Mouse (Mus musculus) liver, embryonic 16.5 days (tissue): ENCODE data around the gene Litaf. TPM values are rescaled to one million over a fixed set of nuclear protein-coding genes. Genes with fewer than 3 reads are reported as not detected.
"Not testable (repeated sequence)": the region's sequence is repeated elsewhere in the genome, so short reads cannot be mapped to it uniquely, and the experiment has no call there.

Source experiments
- ATAC-seq: fragments of 200-750 bp; cut with Nextera tagmentation; 2 replicates; pipeline ENCODE4 v1.8.0; 2017; ENCODE audit warnings: low read depth, mild to moderate bottlenecking, moderate number of reproducible peaks, moderate library complexity
- H3K27ac ChIP-seq: fragments of 300-500 bp; sonication (generic); 2 replicates; pipeline ENCODE4 v1.5.1; 2014; ENCODE audit warnings: mild to moderate bottlenecking, low read length
- H3K27me3 ChIP-seq: fragments of 300-500 bp; sonication (generic); 2 replicates; pipeline ENCODE4 v1.6.1; 2014; ENCODE audit warnings: low read depth, low read length, mixed read lengths; ENCODE audit not compliant: control insufficient read depth, insufficient read depth
- H3K36me3 ChIP-seq: fragments of 300-500 bp; sonication (generic); 2 replicates; pipeline ENCODE4 v1.6.1; 2014; ENCODE audit warnings: mild to moderate bottlenecking; ENCODE audit not compliant: control insufficient read depth, insufficient read depth
- H3K4me1 ChIP-seq: fragments of 300-500 bp; sonication (generic); 2 replicates; pipeline ENCODE4 v1.6.1; 2014; ENCODE audit warnings: low read depth, low read length, mixed read lengths; ENCODE audit not compliant: control insufficient read depth
- H3K4me2 ChIP-seq: fragments of 300-500 bp; sonication (generic); 2 replicates; pipeline ENCODE4 v1.6.1; 2014; ENCODE audit warnings: low read depth, low read length, mixed read lengths
- H3K4me3 ChIP-seq: fragments of 300-500 bp; sonication (generic); 2 replicates; pipeline ENCODE4 v1.5.1; 2014; ENCODE audit warnings: low read depth, mild to moderate bottlenecking, low read length
- H3K9ac ChIP-seq: fragments of 300-500 bp; sonication (generic); 2 replicates; pipeline ENCODE4 v1.6.1; 2014; ENCODE audit warnings: low read depth, low read length
- H3K9me3 ChIP-seq: fragments of 300-500 bp; sonication (generic); replicated peaks from 2 replicates; pipeline ENCODE4 v1.6.1; 2016; ENCODE audit warnings: low read length; ENCODE audit not compliant: control insufficient read depth
- WGBS: fragments of 180-500 bp; shearing (Covaris S2); extraction: QIAGEN DNeasy Blood & Tissue Kit; methylation state at CpG from one replicate; pipeline ENCODE4 v1.1.7; 2014; ENCODE audit not compliant: insufficient replicate concordance; 5-methylcytosine and 5-hydroxymethylcytosine counted together
- polyA plus RNA-seq: library from polyadenylated mRNA; unstranded; fragments of >200 nt; fragmentation: Nextera tagmentation; extraction: Ambion mirVana; gene quantifications from 2 replicates; pipeline ENCODE4 v1.2.1, GENCODE M21; 2015

The Litaf gene
- polyA plus RNA-seq, 1 experiment from 2014 or later: 52.9 TPM

GRCm38 (mm10) chr16:11021403-11022112 lies 44.4 kb downstream of the Litaf start:
- 67% methylated on average over 3 of the region's 3 CpGs for WGBS
- H3K4me2 ChIP-seq: no peak overlapping the region
- no peaks in the 10 kb centered on the region; the same call in 1 of the 2 replicates for H3K4me1 ChIP-seq
- H3K27ac ChIP-seq: no peak overlapping the region
- no peak overlapping the region for H3K9ac ChIP-seq
- no peaks in the 10 kb centered on the region for H3K9me3 ChIP-seq
- ATAC-seq: no peak
- H3K36me3 ChIP-seq: no peaks in the 10 kb centered on the region
- no peaks in the 10 kb centered on the region for H3K27me3 ChIP-seq
- no peak overlapping the region for H3K4me3 ChIP-seq

GRCm38 (mm10) chr16:11017807-11018595 lies 48.0 kb downstream of the Litaf start:
- Histone ChIP-seq H3K36me3 (no peaks in the 10 kb centered on the region), H3K27me3 (no peaks in the 10 kb centered on the region), H3K4me2 (no peak overlapping the region), H3K27ac (no peak overlapping the region), H3K4me3 (no peak overlapping the region), H3K4me1 (no peaks in the 10 kb centered on the region; the same call in 1 of the 2 replicates), H3K9me3 (no peaks in the 10 kb centered on the region), H3K9ac (no peak overlapping the region)
- peak; percentile 37; the same call in 1 of the 2 replicates for ATAC-seq
- 40% methylated on average over 11 of the region's 11 CpGs for WGBS

- H3K4me1 ChIP-seq: peaks cover 5% of the 10 kb centered on the region
- no peaks in the 10 kb centered on the region for H3K9me3 ChIP-seq
- no peaks in the 10 kb centered on the region for H3K36me3 ChIP-seq
- no peak overlapping the region for H3K4me2 ChIP-seq
- no peak overlapping the region for H3K4me3 ChIP-seq
- WGBS: 40% methylated on average over 4 of the region's 4 CpGs
- H3K9ac ChIP-seq: no peak overlapping the region
- no peak for ATAC-seq
- H3K27me3 ChIP-seq: no peaks in the 10 kb centered on the region
- H3K27ac ChIP-seq: no peak overlapping the region
These were observed 49.6 kb downstream of the Litaf start for GRCm38 (mm10) chr16:11016353-11016752.

DNA sequence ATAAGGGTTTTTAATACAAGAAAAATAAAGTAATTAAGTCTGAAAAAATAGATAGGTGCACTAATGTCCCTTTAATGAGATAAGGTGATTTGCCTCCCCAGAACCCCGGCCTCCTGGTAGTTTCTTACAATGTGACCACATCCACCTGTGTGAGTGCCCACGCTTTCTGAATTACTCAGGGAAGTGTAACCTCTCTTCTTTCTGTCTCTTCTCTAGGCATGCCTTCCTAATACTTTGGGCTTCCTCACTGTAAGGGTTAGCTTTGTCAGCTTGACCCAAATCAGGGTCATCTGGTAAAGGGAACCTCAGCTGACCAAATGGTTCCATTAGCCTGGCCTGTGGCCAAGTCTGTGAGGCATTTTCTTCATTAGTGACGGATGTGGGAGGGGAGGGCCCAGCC lies 51.5 kb downstream of the Litaf start:
- H3K27me3 ChIP-seq: no peaks in the 10 kb centered on the region
- H3K4me2 ChIP-seq: no peak overlapping the region
- H3K36me3 ChIP-seq: no peaks in the 10 kb centered on the region
- no peak overlapping the region for H3K27ac ChIP-seq
- WGBS: 61% methylated on average over 3 of the region's 3 CpGs
- H3K4me1 ChIP-seq: peaks cover 5% of the 10 kb centered on the region
- ATAC-seq: no peak
- H3K4me3 ChIP-seq: no peak overlapping the region
- no peaks in the 10 kb centered on the region for H3K9me3 ChIP-seq
- H3K9ac ChIP-seq: no peak overlapping the region

DNA sequence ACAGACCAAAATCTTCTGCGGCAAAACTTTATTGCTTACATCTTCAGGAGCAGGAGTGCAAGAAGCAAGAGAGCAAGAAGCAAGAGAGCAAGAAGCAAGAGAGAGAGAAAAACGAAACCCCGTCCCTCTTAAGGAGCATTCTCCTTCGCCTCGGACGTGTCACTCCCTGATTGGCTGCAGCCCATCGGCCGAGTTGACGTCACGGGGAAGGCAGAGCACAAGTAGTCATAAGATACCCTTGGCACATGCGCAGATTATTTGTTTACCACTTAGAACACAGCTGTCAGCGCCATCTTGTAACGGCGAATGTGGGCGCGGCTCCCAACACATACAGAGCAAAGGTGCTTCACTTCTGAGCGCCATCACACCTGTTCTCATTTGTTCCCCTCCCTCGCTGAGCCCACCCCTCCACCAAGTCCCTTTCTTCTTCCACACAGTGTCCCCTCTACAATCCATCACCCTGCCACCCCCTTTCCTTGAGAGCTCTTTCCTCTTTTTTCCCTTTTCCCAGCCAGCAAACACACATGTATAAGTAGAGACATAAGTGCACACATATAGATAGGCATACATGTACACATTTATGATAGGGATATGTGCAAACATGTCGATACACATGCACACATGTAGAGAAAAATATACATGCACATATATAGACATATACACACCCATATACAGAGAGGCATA lies 52.4 kb downstream of the Litaf start:
- not testable (repeated sequence) for H3K27me3 ChIP-seq, H3K36me3 ChIP-seq, H3K27ac ChIP-seq, H3K4me3 ChIP-seq, H3K4me1 ChIP-seq, H3K9me3 ChIP-seq, H3K9ac ChIP-seq, ATAC-seq, H3K4me2 ChIP-seq
- 74% methylated on average over 11 of the region's 19 CpGs for WGBS

DNA sequence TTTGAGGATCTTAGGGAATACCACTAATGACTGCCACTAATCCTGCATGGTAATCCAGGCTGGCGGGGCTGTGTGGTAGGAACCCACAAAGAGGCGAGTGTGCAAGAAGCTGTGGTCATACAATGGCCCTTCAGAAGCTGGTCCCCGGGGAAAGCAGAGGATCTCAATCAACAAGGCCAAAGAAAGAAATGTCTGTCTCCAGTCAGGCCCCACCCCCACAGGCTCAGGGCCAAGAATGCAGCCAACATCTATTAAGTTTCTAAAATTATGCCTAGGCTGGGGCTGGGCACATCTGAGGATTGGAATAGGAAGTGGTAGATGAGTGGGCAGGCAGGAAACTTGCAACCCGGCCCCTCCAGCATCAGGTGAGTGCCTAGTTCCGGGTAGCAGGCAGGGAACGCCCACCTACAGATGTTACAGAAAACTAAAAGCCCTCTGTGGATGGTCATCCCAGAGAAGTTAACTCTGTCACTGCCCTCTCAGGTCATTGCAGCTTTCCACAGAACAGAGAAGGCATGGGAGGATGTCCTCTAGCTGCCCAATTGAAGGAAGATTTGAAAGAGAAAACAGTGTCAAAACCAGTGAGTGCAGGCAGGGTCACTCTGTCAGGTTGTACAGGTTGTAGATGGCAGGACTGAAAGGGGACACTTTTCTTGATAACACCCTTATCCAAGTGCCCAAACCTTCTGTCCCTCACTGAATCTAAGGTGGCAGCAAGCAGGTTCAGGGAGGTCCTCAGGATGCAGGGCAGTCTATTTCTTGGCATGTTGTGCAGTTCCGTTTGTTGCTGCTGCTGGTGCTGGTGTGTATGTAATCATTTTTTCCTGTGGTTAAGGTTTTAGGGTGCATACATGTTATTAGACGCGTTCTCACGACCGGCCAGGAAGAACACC lies 53.1 kb downstream of the Litaf start:
- H3K9me3 ChIP-seq: no peaks in the 10 kb centered on the region
- WGBS: 47% methylated on average over 11 of the region's 11 CpGs
- peaks cover 5% of the 10 kb centered on the region for H3K4me1 ChIP-seq
- H3K27ac ChIP-seq: no peak overlapping the region
- no peaks in the 10 kb centered on the region for H3K36me3 ChIP-seq
- H3K9ac ChIP-seq: no peak overlapping the region
- no peak for ATAC-seq
- H3K4me3 ChIP-seq: no peak overlapping the region
- no peaks in the 10 kb centered on the region for H3K27me3 ChIP-seq
- H3K4me2 ChIP-seq: no peak overlapping the region

DNA sequence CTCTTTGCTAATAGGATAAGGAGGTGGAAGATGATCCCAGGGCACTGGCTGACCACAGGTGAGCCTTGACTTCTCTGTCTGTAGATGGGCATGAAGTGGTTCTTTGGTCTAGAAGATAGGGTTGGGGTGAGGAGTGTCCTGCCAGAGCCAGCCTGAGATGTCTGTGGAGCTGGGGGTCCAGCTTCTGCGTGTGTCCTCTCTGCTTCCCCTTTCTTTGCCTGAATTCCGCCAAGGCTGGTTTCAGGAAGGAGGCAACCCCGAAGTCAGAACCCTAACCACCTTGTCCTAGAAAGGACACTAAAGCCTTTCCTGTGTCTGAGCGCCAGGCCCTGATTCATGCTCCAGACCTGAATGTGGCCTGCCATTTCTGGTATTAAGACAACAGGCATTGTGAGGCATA lies 54.0 kb downstream of the Litaf start:
- Histone ChIP-seq H3K36me3 (no peaks in the 10 kb centered on the region), H3K9me3 (no peaks in the 10 kb centered on the region), H3K9ac (no peak overlapping the region), H3K4me1 (peaks cover 5% of the 10 kb centered on the region), H3K4me3 (no peak overlapping the region), H3K4me2 (no peak overlapping the region), H3K27me3 (no peaks in the 10 kb centered on the region), H3K27ac (no peak overlapping the region)
- no peak for ATAC-seq
- 39% methylated on average over 4 of the region's 4 CpGs for WGBS

DNA sequence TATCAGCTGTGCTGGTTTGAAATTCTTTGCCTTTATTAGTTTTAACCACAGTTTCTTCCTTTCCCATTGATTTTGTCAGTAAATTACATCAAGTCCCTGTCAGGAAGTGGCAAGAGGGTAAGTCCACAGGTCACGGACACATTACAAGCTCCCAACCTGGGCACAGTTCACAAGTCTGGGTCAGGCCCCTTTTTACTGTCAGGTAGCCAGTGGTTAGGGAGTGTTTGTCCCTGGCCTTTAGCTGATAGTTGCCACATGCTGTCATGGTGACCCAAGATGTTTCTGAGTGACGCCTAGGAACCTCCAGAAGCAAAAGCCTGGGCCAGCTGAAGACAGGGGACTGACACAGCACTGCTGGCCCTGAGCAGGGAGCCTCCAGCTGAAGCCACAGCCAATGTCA lies 54.8 kb downstream of the Litaf start:
- no peaks in the 10 kb centered on the region for H3K36me3 ChIP-seq
- H3K27me3 ChIP-seq: no peaks in the 10 kb centered on the region
- H3K4me1 ChIP-seq: peaks cover 5% of the 10 kb centered on the region
- H3K27ac ChIP-seq: no peak overlapping the region
- no peak overlapping the region for H3K4me3 ChIP-seq
- no peak overlapping the region for H3K4me2 ChIP-seq
- ATAC-seq: peak; percentile 61
- H3K9ac ChIP-seq: no peak overlapping the region
- WGBS: 35% methylated on average over 2 of the region's 2 CpGs
- H3K9me3 ChIP-seq: no peaks in the 10 kb centered on the region
